Mouse (Mus musculus): Measurements from ENCODE around the gene Olfr465-ps1. TPM values are rescaled to one million over a fixed set of nuclear protein-coding genes. Genes with fewer than 3 reads are reported as not detected.
A peak's percentile ranks its signal among the peaks of the same experiment; 100 is the strongest.

Olfr465-ps1 gene
- polyA plus RNA-seq, 2 experiments, result not detected

DNA sequence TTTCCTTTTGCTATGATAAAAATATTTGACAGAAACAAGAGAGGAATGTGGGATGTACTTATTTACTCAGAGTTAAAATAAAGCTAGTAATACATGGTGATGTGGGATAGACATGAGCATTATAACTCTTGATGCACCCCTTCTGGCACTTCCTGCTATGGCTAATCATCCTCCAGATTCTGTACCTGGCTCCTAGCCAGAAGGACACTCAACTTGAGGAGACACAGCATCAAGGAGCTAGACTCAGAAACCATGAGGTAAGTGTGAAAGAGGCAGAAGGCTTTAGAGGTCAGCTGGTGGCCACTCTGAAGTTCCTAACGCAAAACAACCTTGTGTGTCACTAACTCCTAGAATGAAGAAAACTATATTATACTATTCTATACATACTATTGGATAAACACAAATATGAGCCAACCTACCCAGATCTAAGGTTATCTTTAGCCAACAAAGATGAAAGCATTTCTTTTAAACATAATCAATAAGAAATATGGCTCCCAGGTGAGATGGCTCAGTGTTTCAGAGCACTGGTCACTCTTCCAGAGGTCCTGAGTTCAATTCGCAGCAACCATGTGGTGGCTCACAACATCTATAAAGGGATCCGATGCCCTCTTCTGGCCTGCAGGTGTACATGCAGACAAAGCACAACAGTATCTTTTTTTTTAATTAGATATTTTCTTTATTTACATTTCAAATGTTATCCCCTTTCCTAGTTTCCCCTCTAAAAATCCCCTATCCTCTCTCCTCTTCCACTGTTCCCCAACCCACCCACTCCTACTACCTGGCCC lies 10.6 kb upstream of the Olfr465-ps1 start:
- DNase-seq (ENCODE audit: low spot score) (no peak), ATAC-seq (ENCODE audit: low FRiP score, low read depth) (no peak)
- Histone ChIP-seq H3K27me3 (ENCODE audit: control insufficient read depth, insufficient read depth, low read length) (no peaks in the 10 kb centered on the region), H3K4me1 (ENCODE audit: control insufficient read depth, insufficient read depth, low read length) (no peaks in the 10 kb centered on the region), H3K4me3 (replicated peaks; ENCODE audit: low read length) (no peak overlapping the region), H3K36me3 (ENCODE audit: control insufficient read depth, insufficient read depth, low read length) (no peaks in the 10 kb centered on the region), H3K4me2 (replicated peaks; ENCODE audit: low read depth, low read length, severe bottlenecking) (no peak overlapping the region), H3K9me3 (ENCODE audit: control insufficient read depth, low read length) (no peaks in the 10 kb centered on the region), H3K9ac (ENCODE audit: low read depth, low read length, severe bottlenecking) (no peak overlapping the region), H3K27ac (replicated peaks; ENCODE audit: low read depth, low read length) (no peak overlapping the region)
- no peak for TF ChIP-seq POLR2A (IDR thresholded peaks at IDR 0.05; ENCODE audit: borderline replicate concordance, extremely low read depth, insufficient read depth, insufficient read length)
- WGBS, result 63% methylated on average over 3 of the region's 3 CpGs

DNA sequence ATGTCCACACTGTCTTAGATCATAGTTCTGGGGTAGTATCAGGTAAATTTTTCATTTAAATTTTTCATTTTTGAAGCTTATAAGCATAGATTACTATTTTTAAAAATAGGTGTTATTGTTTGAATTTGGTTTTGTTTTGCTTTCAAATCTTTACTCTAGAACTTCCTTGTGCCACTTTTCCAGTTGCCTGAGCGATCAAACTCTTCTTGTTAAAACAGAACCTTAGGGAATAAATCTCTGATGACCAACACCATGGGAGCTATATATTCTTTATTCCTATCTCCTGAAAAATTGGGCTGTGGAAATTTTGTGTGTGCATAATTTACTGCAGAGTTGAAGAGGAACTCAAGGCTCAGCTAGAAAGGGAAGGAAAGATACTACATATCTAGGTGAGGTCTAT lies 12.1 kb downstream of the Olfr465-ps1 start, which contains the start of gene Olfr466:
Gene Olfr466 (plus strand): TSS at position 301 of the 400 bp plus-strand sequence.
- H3K4me2 ChIP-seq (replicated peaks; ENCODE audit: low read depth, low read length, severe bottlenecking), result no peak within 1 kb of the TSS
- no peaks in the 10 kb centered on the region for H3K9me3 ChIP-seq (ENCODE audit: control insufficient read depth, low read length)
- no peaks in the 10 kb centered on the region for H3K36me3 ChIP-seq (ENCODE audit: control insufficient read depth, insufficient read depth, low read length)
- H3K27me3 ChIP-seq (ENCODE audit: control insufficient read depth, insufficient read depth, low read length), result no peaks in the 10 kb centered on the region
- no peak within 1 kb of the TSS for H3K9ac ChIP-seq (ENCODE audit: low read depth, low read length, severe bottlenecking)
- no peak for TF ChIP-seq POLR2A (IDR thresholded peaks at IDR 0.05; ENCODE audit: borderline replicate concordance, extremely low read depth, insufficient read depth, insufficient read length)
- no peaks in the 10 kb centered on the region for H3K4me1 ChIP-seq (ENCODE audit: control insufficient read depth, insufficient read depth, low read length)
- DNase-seq (ENCODE audit: low spot score), result no peak
- H3K27ac ChIP-seq (replicated peaks; ENCODE audit: low read depth, low read length), result no peak within 1 kb of the TSS
- WGBS, result 73% methylated on average over 1 of the region's 1 CpGs
- H3K4me3 ChIP-seq (replicated peaks; ENCODE audit: low read length), result no peak within 1 kb of the TSS
- ATAC-seq (ENCODE audit: low FRiP score, low read depth), result no peak

DNA sequence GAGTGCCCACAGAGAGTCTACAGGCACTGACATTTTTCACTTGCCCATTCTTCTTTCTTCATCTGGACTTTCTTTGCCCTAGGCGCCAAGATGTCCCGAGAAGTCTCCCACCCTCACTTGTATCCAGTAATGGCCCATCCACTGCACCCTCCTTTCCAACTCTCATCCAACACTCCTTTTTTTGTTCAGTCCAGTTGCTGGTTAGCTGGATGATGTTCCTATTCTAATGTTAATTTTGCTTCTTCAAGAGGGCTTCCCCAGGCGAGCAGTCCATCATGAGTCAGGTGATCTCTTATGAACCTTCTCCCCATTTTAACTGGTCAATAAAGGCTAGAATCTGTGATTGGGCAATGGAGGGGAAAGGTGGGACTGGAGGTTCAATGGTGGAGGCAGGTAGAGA lies 36.2 kb downstream of the Olfr465-ps1 start:
- Histone ChIP-seq H3K27me3 (ENCODE audit: control insufficient read depth, insufficient read depth, low read length) (no peaks in the 10 kb centered on the region), H3K27ac (replicated peaks; ENCODE audit: low read depth, low read length) (no peak overlapping the region), H3K9ac (ENCODE audit: low read depth, low read length, severe bottlenecking) (no peak overlapping the region), H3K9me3 (ENCODE audit: control insufficient read depth, low read length) (no peaks in the 10 kb centered on the region), H3K36me3 (ENCODE audit: control insufficient read depth, insufficient read depth, low read length) (no peaks in the 10 kb centered on the region), H3K4me2 (replicated peaks; ENCODE audit: low read depth, low read length, severe bottlenecking) (no peak overlapping the region), H3K4me3 (replicated peaks; ENCODE audit: low read length) (no peak overlapping the region), H3K4me1 (ENCODE audit: control insufficient read depth, insufficient read depth, low read length) (no peaks in the 10 kb centered on the region)
- ATAC-seq (ENCODE audit: low FRiP score, low read depth), result no peak
- 81% methylated on average over 3 of the region's 3 CpGs for WGBS
- DNase-seq (ENCODE audit: low spot score), result no peak
- no peak for TF ChIP-seq POLR2A (IDR thresholded peaks at IDR 0.05; ENCODE audit: borderline replicate concordance, extremely low read depth, insufficient read depth, insufficient read length)

DNA sequence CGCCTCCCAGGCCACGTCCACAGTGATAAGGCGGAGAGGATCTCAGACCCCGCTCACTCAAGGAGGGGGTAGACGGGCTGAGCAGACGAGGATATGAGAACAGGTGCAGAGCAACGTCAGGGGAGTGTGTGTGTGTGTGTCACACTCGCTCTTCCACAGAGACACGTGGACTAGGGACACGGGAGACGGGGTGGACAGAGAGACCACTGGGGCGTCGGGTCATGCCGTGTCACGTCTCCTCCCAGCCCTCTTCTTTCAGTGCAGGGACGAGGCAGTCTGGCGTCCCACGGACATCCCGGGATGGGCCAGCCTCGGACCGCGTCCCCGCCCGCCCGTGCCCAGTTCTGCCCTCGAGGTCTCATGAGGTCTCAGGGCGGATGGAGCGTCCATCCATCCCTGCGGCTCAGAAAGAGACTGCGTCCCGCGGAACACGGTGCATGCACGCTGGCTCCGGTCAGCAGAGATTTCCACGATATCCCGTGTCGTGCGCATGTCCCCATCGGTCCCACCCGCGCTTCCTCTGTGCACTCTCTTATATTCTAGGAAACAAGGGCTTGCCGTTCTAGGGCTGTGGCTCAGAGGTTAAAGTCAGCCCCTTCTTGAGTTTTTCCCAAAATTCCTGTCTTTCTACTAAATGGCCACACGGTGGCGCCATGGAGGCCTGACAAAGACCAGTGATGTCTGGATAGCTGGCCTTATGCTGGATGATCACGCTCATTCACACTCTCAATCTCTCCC lies 38.0 kb downstream of the Olfr465-ps1 start:
- peak overlapping the region; percentile 7 for H3K4me3 ChIP-seq (replicated peaks; ENCODE audit: low read length)
- WGBS, result 23% methylated on average over 46 of the region's 46 CpGs
- DNase-seq (ENCODE audit: low spot score) (peak; percentile 44), ATAC-seq (ENCODE audit: low FRiP score, low read depth) (no peak; the same call in 1 of the 2 replicates)
- H3K4me2 ChIP-seq (replicated peaks; ENCODE audit: low read depth, low read length, severe bottlenecking), result peak overlapping the region; percentile 36
- TF ChIP-seq POLR2A (IDR thresholded peaks at IDR 0.05; ENCODE audit: borderline replicate concordance, extremely low read depth, insufficient read depth, insufficient read length), result no peak
- H3K9me3 ChIP-seq (ENCODE audit: control insufficient read depth, low read length), result no peaks in the 10 kb centered on the region
- no peaks in the 10 kb centered on the region for H3K27me3 ChIP-seq (ENCODE audit: control insufficient read depth, insufficient read depth, low read length)
- peak overlapping the region; percentile 8; the same call in 1 of the 2 replicates for H3K9ac ChIP-seq (ENCODE audit: low read depth, low read length, severe bottlenecking)
- H3K4me1 ChIP-seq (ENCODE audit: control insufficient read depth, insufficient read depth, low read length), result no peaks in the 10 kb centered on the region
- no peaks in the 10 kb centered on the region for H3K36me3 ChIP-seq (ENCODE audit: control insufficient read depth, insufficient read depth, low read length)
- no peak overlapping the region for H3K27ac ChIP-seq (replicated peaks; ENCODE audit: low read depth, low read length)

DNA sequence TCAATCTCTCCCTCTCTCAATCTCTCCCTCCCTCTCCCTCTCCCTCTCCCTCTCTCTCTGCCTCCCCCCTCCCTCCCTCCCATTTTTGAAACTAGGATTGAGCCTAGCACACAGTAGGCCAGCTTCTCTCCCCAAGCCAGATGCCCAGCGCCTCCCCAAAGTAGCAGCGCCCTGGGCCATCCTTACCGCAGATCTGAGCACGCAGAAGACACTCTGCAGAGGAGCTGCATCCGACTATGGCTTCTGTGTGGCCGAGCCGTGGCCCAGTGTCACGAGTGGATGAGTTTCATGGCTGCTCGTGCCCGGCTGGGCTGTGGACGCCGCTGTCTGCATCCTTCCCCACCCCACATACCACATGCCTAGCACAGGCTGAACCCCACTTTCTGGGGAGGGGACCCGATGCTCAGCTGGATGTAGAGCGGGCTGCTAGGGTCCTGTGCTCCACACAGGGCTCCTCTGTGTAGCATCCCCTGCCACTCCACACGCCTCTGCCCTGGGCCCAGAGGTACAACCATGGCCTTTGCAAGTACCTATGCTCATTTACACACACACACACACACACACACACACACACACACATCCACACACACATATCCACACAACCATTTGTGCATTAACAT lies 38.7 kb downstream of the Olfr465-ps1 start:
- Histone ChIP-seq H3K9me3 (ENCODE audit: control insufficient read depth, low read length) (no peaks in the 10 kb centered on the region), H3K9ac (ENCODE audit: low read depth, low read length, severe bottlenecking) (no peak overlapping the region), H3K4me1 (ENCODE audit: control insufficient read depth, insufficient read depth, low read length) (no peaks in the 10 kb centered on the region), H3K27me3 (ENCODE audit: control insufficient read depth, insufficient read depth, low read length) (no peaks in the 10 kb centered on the region), H3K4me2 (replicated peaks; ENCODE audit: low read depth, low read length, severe bottlenecking) (no peak overlapping the region), H3K36me3 (ENCODE audit: control insufficient read depth, insufficient read depth, low read length) (no peaks in the 10 kb centered on the region), H3K27ac (replicated peaks; ENCODE audit: low read depth, low read length) (no peak overlapping the region), H3K4me3 (replicated peaks; ENCODE audit: low read length) (no peak overlapping the region)
- ATAC-seq (ENCODE audit: low FRiP score, low read depth) (no peak), DNase-seq (ENCODE audit: low spot score) (no peak)
- 53% methylated on average over 15 of the region's 15 CpGs for WGBS
- no peak for TF ChIP-seq POLR2A (IDR thresholded peaks at IDR 0.05; ENCODE audit: borderline replicate concordance, extremely low read depth, insufficient read depth, insufficient read length)

Other genes with a start within 250 kb of the Olfr465-ps1 start
- gene Cntnap3, start 234.1 kb upstream of the Olfr465-ps1 start, polyA plus RNA-seq (2012; rRNA removed), result 1.1 and 1.3 TPM in 2 replicates
- 1.7 and 2.4 TPM in 2 replicates for gene Cntnap3, start 234.1 kb upstream of the Olfr465-ps1 start, polyA plus RNA-seq (2014; fragmentation: Nextera tagmentation; extraction: Ambion mirVana)
- gene Spata31, start 220.7 kb upstream of the Olfr465-ps1 start, polyA plus RNA-seq (2012; rRNA removed), result not detected in 2 replicates
- gene Spata31, start 220.7 kb upstream of the Olfr465-ps1 start, polyA plus RNA-seq (2014; fragmentation: Nextera tagmentation; extraction: Ambion mirVana), result not detected in 2 replicates
- not detected in 2 replicates for gene Spata31d1c, start 105.0 kb upstream of the Olfr465-ps1 start, polyA plus RNA-seq (2012; rRNA removed)
- gene Spata31d1c, start 105.0 kb upstream of the Olfr465-ps1 start, polyA plus RNA-seq (2014; fragmentation: Nextera tagmentation; extraction: Ambion mirVana), result not detected in 2 replicates
- gene Prss47, start 85.3 kb upstream of the Olfr465-ps1 start, polyA plus RNA-seq (2012; rRNA removed), result not detected in 2 replicates
- gene Prss47, start 85.3 kb upstream of the Olfr465-ps1 start, polyA plus RNA-seq (2014; fragmentation: Nextera tagmentation; extraction: Ambion mirVana), result not detected in 2 replicates
- gene Mfsd14b, start 25.1 kb upstream of the Olfr465-ps1 start, polyA plus RNA-seq (2012; rRNA removed), result 31.1 and 35.5 TPM in 2 replicates
- gene Mfsd14b, start 25.1 kb upstream of the Olfr465-ps1 start, polyA plus RNA-seq (2014; fragmentation: Nextera tagmentation; extraction: Ambion mirVana), result 70.6 and 73.9 TPM in 2 replicates
- gene Olfr466, start 12.2 kb downstream of the Olfr465-ps1 start, polyA plus RNA-seq (2012; rRNA removed), result not detected in 2 replicates
- not detected in 2 replicates for gene Olfr466, start 12.2 kb downstream of the Olfr465-ps1 start, polyA plus RNA-seq (2014; fragmentation: Nextera tagmentation; extraction: Ambion mirVana)
- gene Nlrp4f, start 67.9 kb downstream of the Olfr465-ps1 start, polyA plus RNA-seq (2012; rRNA removed), result not detected in 2 replicates
- gene Nlrp4f, start 67.9 kb downstream of the Olfr465-ps1 start, polyA plus RNA-seq (2014; fragmentation: Nextera tagmentation; extraction: Ambion mirVana), result not detected in 2 replicates
- gene Gm10775, start 121.5 kb downstream of the Olfr465-ps1 start, polyA plus RNA-seq (2012; rRNA removed), result 0.14 TPM in 1 of 2 replicates, not detected in the other
- gene Gm10775, start 121.5 kb downstream of the Olfr465-ps1 start, polyA plus RNA-seq (2014; fragmentation: Nextera tagmentation; extraction: Ambion mirVana), result not detected in 2 replicates
- gene Zfp369, start 140.7 kb downstream of the Olfr465-ps1 start, polyA plus RNA-seq (2012; rRNA removed), result 41.3 and 57.5 TPM in 2 replicates
- 18.4 and 22.9 TPM in 2 replicates for gene Zfp369, start 140.7 kb downstream of the Olfr465-ps1 start, polyA plus RNA-seq (2014; fragmentation: Nextera tagmentation; extraction: Ambion mirVana)

All from limb, embryonic 14.5 days (tissue).